Mouse (Mus musculus) bone marrow, adult 2 months (tissue): ENCODE measurements around the gene Col5a1.

Experiments used
- CTCF ChIP-seq: fragments of 200-500 bp; IDR thresholded peaks from 2 replicates; pipeline ENCODE4 v1.5.1; 2011; ENCODE audit warnings: low read length, control low read depth; ENCODE audit not compliant: control insufficient read depth, insufficient read depth
- POLR2A ChIP-seq: fragments of 200-500 bp; IDR thresholded peaks from 2 replicates; pipeline ENCODE4 v1.6.1; 2011; ENCODE audit warnings: low read depth, mild to moderate bottlenecking, control low read depth, low read length, borderline replicate concordance; ENCODE audit not compliant: control insufficient read depth

DNA sequence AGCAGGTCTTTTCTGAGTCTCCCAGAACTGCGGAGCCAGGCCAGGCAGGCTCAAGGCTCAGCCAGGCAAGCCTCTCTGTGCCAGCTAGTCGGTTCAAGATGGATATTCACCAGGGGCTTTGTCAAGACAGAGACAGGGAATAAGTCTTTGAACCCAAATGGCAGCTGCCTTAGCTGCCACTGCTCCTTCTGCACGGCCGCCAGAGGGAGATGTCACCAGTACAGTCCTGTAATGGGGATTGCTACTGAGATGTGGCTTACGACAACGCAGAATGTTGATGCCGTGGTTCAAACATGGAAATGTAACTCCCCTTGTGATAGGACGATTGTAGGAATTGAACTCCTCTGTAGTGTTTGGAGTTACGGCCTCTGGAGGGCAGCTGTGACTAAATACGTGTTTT lies 199.9 kb downstream of the Col5a1 start:
- TF ChIP-seq CTCF, result no peak
- TF ChIP-seq POLR2A, result no peak
